Mouse (Mus musculus): ENCODE measurements around the gene Nr0b1.

Nr0b1 gene

GRCm38 (mm10) chrX:86191614-86192419 lies at the start of gene Nr0b1:
Gene Nr0b1, plus strand, starts transcription at chrX:86191764.
- no peak for DNase-seq

DNA sequence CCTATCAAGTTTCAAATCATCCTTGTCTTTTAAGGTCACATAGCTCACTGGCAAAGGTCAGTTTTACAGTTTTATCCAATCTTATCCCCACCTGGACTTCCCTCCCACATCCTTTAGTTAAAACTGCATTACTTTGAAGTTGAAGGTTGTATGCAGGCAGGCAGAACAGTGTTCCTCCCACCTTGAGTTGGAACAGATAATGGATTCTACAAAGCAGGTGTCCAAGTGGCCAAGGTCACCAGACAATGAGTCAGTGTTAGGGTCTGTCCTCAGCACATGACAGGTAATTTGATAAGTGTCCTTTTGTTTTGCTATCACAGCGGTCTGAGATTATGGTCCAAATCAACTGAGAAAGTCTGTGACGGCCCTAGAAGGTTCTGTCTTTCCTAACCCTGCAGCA lies 4.3 kb upstream of the Nr0b1 start:
- no peak for DNase-seq

GRCm38 (mm10) chrX:86192420-86192994 lies 943 bp downstream of the Nr0b1 start:
- DNase-seq: no peak

GRCm38 (mm10) chrX:86193386-86193785 lies 1.8 kb downstream of the Nr0b1 start:
- no peak for DNase-seq

DNA sequence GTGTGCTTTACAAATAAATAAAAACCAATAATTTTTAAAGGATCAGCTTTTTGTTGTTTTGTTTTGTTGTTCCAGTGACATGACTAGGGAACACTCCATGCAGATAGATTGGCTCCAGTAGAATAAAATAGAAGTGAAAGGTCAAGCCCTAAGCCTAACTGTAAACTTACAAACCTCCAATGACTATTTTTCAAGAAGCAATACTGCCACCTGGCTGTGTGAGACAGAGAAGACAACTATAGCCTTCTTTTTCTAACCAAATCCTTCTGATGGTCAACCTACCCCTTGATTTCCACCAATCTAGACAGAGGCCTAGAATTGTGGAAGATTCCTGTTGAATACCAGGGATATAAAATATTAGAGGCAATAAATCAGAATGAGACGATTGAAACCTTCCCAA lies 45.7 kb downstream of the Nr0b1 start:
- no peak for DNase-seq
